Comparison of ENCODE assay signal across 9 mouse cellular contexts in the genomic region with DNA sequence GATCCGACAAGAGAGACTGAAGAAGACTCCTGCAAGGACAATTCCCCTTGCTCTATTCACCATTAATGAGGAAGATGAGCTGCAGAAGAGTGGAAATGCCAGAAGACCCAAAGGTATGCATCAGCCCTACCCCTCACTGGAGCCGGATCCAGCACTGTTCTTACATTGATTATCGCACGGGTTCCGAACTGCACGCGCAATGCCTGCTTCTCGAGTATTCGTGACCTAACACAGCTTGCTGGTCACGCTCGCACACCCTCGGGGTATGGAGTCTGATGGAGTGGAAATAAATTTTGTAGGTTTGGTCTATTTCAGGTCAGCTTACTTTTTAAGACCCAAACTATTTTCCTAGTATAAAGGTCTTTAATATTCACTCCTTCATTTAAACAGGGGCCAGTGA. TPM values are rescaled to one million over a fixed set of nuclear protein-coding genes. Genes with fewer than 3 reads are reported as not detected.
DNase-seq lines count a peak whose midpoint lies in the region; ATAC-seq and TF ChIP-seq lines count a peak whose summit lies in the region.
"Had no signal": no experiment of that assay in that cellular context is flagged by ENCODE, and none has a peak within 500 bp of the region (broad histone marks: within the 10 kb centered on the region; RNA-seq: fewer than 3 reads in every experiment).

No protein-coding gene starts in this region.

- ATAC-seq in cerebellum, adult (ENCODE audit: insufficient number of reproducible peaks, low FRiP score, low TSS enrichment): no peak
- ATAC-seq in hindbrain, postnatal 0 days: no peak
- ATAC-seq in midbrain, embryonic 12.5 days (ENCODE audit: low FRiP score, low read depth): 0 out of 2 replicates have a peak, but pooled peaks have one; percentile 1

- H3K4me2 ChIP-seq in hindbrain, postnatal 0 days (ENCODE audit: low read depth, low read length): peak overlapping the region; percentile 55
- H3K4me2 ChIP-seq in midbrain, embryonic 12.5 days (replicated peaks): peak overlapping the region; percentile 54

- TF ChIP-seq CTCF in hindbrain, postnatal 0 days (IDR thresholded peaks at IDR 0.05; ENCODE audit: low read depth): no peak

- WGBS in hindbrain, postnatal 0 days: 22% methylated on average over 12 of the region's 12 CpGs
- WGBS in midbrain, embryonic 12.5 days: 61% methylated on average over 12 of the region's 12 CpGs

- no peaks in the 10 kb centered on the region for H3K27me3 ChIP-seq in hindbrain, postnatal 0 days (ENCODE audit: insufficient read depth, low read length)
- H3K27me3 ChIP-seq in midbrain, embryonic 12.5 days: peaks cover 24% of the 10 kb centered on the region
- H3K27me3 ChIP-seq: liver, embryonic 15.5 days had no signal

- H3K9ac ChIP-seq in hindbrain, postnatal 0 days (replicated peaks; ENCODE audit: low read length): no peak overlapping the region
- no peak overlapping the region for H3K9ac ChIP-seq in midbrain, embryonic 12.5 days (replicated peaks)
- H3K9ac ChIP-seq: liver, embryonic 15.5 days had no signal

- H3K4me1 ChIP-seq in hindbrain, postnatal 0 days (ENCODE audit: insufficient read depth, low read length): peaks cover 12% of the 10 kb centered on the region; the same call in 1 of the 2 replicates
- peaks cover 18% of the 10 kb centered on the region for H3K4me1 ChIP-seq in midbrain, embryonic 12.5 days

- peak; percentile 35 to 62 for DNase-seq in cerebellum, adult 18-20 months
- peak; percentile 36 to 52 for DNase-seq in cerebellum, postnatal 36 days
- DNase-seq in hindbrain, postnatal 0 days (ENCODE audit: low spot score): peak; percentile 44
- no peak for DNase-seq in spleen, postnatal 36 days (ENCODE audit: low spot score in 2 of 2)
- no peak for DNase-seq in heart, adult 11 months
- DNase-seq in frontal cortex, postnatal 14 days (ENCODE audit: low spot score in 2 of 2): no peak

- H3K9me3 ChIP-seq in hindbrain, postnatal 0 days (ENCODE audit: low read length): no peaks in the 10 kb centered on the region
- no peaks in the 10 kb centered on the region for H3K9me3 ChIP-seq in midbrain, embryonic 12.5 days
- H3K9me3 ChIP-seq: liver, embryonic 15.5 days had no signal

- peak overlapping the region; percentile 26 for H3K4me3 ChIP-seq in hindbrain, postnatal 0 days (ENCODE audit: low read length)
- peak overlapping the region; percentile 25 for H3K4me3 ChIP-seq in midbrain, embryonic 12.5 days
- H3K4me3 ChIP-seq: liver, embryonic 15.5 days had no signal

- H3K27ac ChIP-seq in hindbrain, postnatal 0 days: peak overlapping the region; percentile 32; the same call in 1 of the 2 replicates
- peak overlapping the region; percentile 60; the same call in 1 of the 2 replicates for H3K27ac ChIP-seq in midbrain, embryonic 12.5 days (replicated peaks)
- H3K27ac ChIP-seq: liver, embryonic 15.5 days had no signal

- no peaks in the 10 kb centered on the region for H3K36me3 ChIP-seq in hindbrain, postnatal 0 days (ENCODE audit: insufficient read depth, low read length)
- H3K36me3 ChIP-seq in midbrain, embryonic 12.5 days: no peaks in the 10 kb centered on the region
- H3K36me3 ChIP-seq: liver, embryonic 15.5 days had no signal

RNA-seq across cellular contexts. Expression of gene Map7, which starts 22.9 kb away (rescaled TPM):
- total RNA-seq in hindbrain, postnatal 0 days (2014; rRNA removed): 7.2 and 15.1 TPM in 2 replicates
- polyA plus RNA-seq in hindbrain, postnatal 0 days (2015; fragmentation: Nextera tagmentation; extraction: Ambion mirVana): 6.2 and 9.4 TPM in 2 replicates
- 4.5 and 5.5 TPM in 2 replicates for polyA plus RNA-seq in midbrain, embryonic 12.5 days (2016; fragmentation: Nextera tagmentation; extraction: Ambion mirVana)

Comparison
In these comparisons a context has a peak if more than half of its experiments do, and no peak if none do; other contexts are left out.
1. DNase-seq: peak in cerebellum, adult 18-20 months (2 of 2), cerebellum, postnatal 36 days (2 of 2) and hindbrain, postnatal 0 days (single experiment); none in spleen, postnatal 36 days (0 of 2), heart, adult 11 months (single experiment) and frontal cortex, postnatal 14 days (0 of 2).